Mouse (Mus musculus) lung, postnatal 0 days (tissue): Measurements from ENCODE around the gene Rpain. TPM values are rescaled to one million over a fixed set of nuclear protein-coding genes. Genes with fewer than 3 reads are reported as not detected.

Experiments used
- ATAC-seq: fragments of 200-750 bp; cut with Nextera tagmentation; 2 replicates; pipeline ENCODE4 v1.8.0; 2017; ENCODE audit warnings: moderate library complexity
- DNase-seq: peaks from one replicate; pipeline ENCODE4 v3.0.0-alpha.2; 2016; ENCODE audit warnings: low spot score
- H3K27ac ChIP-seq: fragments of 300-500 bp; sonication (generic); 2 replicates; pipeline ENCODE4 v1.5.1; 2014; ENCODE audit warnings: antibody characterized with exemption, mild to moderate bottlenecking, low read length, mixed read lengths
- H3K27me3 ChIP-seq: fragments of 300-500 bp; sonication (generic); replicated peaks from 2 replicates; pipeline ENCODE4 v1.6.1; 2014; ENCODE audit warnings: low read length, mixed read lengths; ENCODE audit not compliant: insufficient read depth
- H3K36me3 ChIP-seq: fragments of 300-500 bp; sonication (generic); 2 replicates; pipeline ENCODE4 v1.6.1; 2014; ENCODE audit warnings: low read length, mixed read lengths; ENCODE audit not compliant: insufficient read depth
- H3K4me1 ChIP-seq: fragments of 300-500 bp; sonication (generic); 2 replicates; pipeline ENCODE4 v1.6.1; 2014; ENCODE audit warnings: antibody characterized with exemption, low read depth, low read length, mixed read lengths; ENCODE audit not compliant: insufficient read depth
- H3K4me2 ChIP-seq: fragments of 300-500 bp; sonication (generic); replicated peaks from 2 replicates; pipeline ENCODE4 v1.6.1; 2014; ENCODE audit warnings: low read depth, mild to moderate bottlenecking, low read length, moderate library complexity, mixed read lengths
- H3K4me3 ChIP-seq: fragments of 300-500 bp; sonication (generic); 2 replicates; pipeline ENCODE4 v1.5.1; 2014; ENCODE audit warnings: low read depth, low read length
- H3K9ac ChIP-seq: fragments of 300-500 bp; sonication (generic); replicated peaks from 2 replicates; pipeline ENCODE4 v1.6.1; 2014; ENCODE audit warnings: low read depth, mild to moderate bottlenecking
- H3K9me3 ChIP-seq: fragments of 300-500 bp; sonication (generic); 2 replicates; pipeline ENCODE4 v1.6.1; 2016; ENCODE audit warnings: low read length, mixed read lengths
- CTCF ChIP-seq: IDR thresholded peaks from 2 replicates; pipeline ENCODE4 v1.5.1; 2016; ENCODE audit warnings: antibody characterized with exemption, mild to moderate bottlenecking
- EP300 ChIP-seq: IDR thresholded peaks from 2 replicates; pipeline ENCODE4 v1.6.1; 2016; ENCODE audit warnings: antibody characterized with exemption, mild to moderate bottlenecking, control low read depth
- WGBS: fragments of 180-500 bp; shearing (Covaris S2); extraction: QIAGEN DNeasy Blood & Tissue Kit; methylation state at CpG from one replicate; pipeline ENCODE4 v1.1.7; 2014; 5-methylcytosine and 5-hydroxymethylcytosine counted together
- polyA plus RNA-seq: library from polyadenylated mRNA; unstranded; fragments of >200 nt; fragmentation: Nextera tagmentation; extraction: Ambion mirVana; gene quantifications from 2 replicates; pipeline ENCODE4 v1.2.1, GENCODE M21; 2015

Gene Rpain
- 90.4 and 97.5 TPM in 2 replicates for polyA plus RNA-seq

- ATAC-seq, result peak; percentile 96
- TF ChIP-seq EP300 (no peak), CTCF (0 out of 2 replicates have a peak, but pooled peaks have one; percentile 1)
- Histone ChIP-seq H3K9me3 (no peaks in the 10 kb centered on the region), H3K4me1 (no peaks in the 10 kb centered on the region), H3K36me3 (peaks cover 22% of the 10 kb centered on the region; the same call in 1 of the 2 replicates), H3K4me2 (peak within 1 kb of the TSS; percentile 72), H3K27me3 (no peaks in the 10 kb centered on the region), H3K9ac (peak within 1 kb of the TSS; percentile 76), H3K4me3 (peak within 1 kb of the TSS; percentile 90), H3K27ac (peak within 1 kb of the TSS; percentile 87)
- DNase-seq, result peak; percentile 99
- under 1% methylated on average over 43 of the region's 43 CpGs for WGBS
These were observed at the start of gene Rpain, which contains the start of gene Nup88 for GRCm38 (mm10) chr11:70969821-70970559. Gene Rpain, plus strand, starts transcription at chr11:70970213. Gene Nup88, minus strand, starts transcription at chr11:70969973.

GRCm38 (mm10) chr11:70931461-70931860, 38.6 kb upstream of the Rpain start:
- Histone ChIP-seq H3K36me3 (peaks cover 22% of the 10 kb centered on the region; the same call in 1 of the 2 replicates), H3K4me2 (no peak overlapping the region), H3K27ac (no peak overlapping the region), H3K9me3 (no peaks in the 10 kb centered on the region), H3K27me3 (no peaks in the 10 kb centered on the region), H3K4me1 (no peaks in the 10 kb centered on the region), H3K9ac (no peak overlapping the region), H3K4me3 (no peak overlapping the region)
- ATAC-seq (no peak), DNase-seq (no peak)
- 87% methylated on average over 5 of the region's 5 CpGs for WGBS
- TF ChIP-seq CTCF (no peak), EP300 (no peak)

- Histone ChIP-seq H3K4me2 (no peak overlapping the region), H3K27ac (no peak overlapping the region), H3K27me3 (no peaks in the 10 kb centered on the region), H3K4me3 (no peak overlapping the region), H3K36me3 (peaks cover 35% of the 10 kb centered on the region), H3K9me3 (no peaks in the 10 kb centered on the region), H3K4me1 (no peaks in the 10 kb centered on the region), H3K9ac (no peak overlapping the region)
- no peak for TF ChIP-seq EP300
- TF ChIP-seq CTCF, result no peak
- WGBS, result 89% methylated on average over 7 of the region's 7 CpGs
- ATAC-seq (no peak), DNase-seq (no peak)
These were observed 34.7 kb upstream of the Rpain start for GRCm38 (mm10) chr11:70935316-70935715.

GRCm38 (mm10) chr11:70942596-70942995, 27.4 kb upstream of the Rpain start:
- Histone ChIP-seq H3K4me3 (no peak overlapping the region), H3K9me3 (no peaks in the 10 kb centered on the region), H3K27ac (no peak overlapping the region), H3K36me3 (peaks cover 32% of the 10 kb centered on the region), H3K4me2 (no peak overlapping the region), H3K4me1 (no peaks in the 10 kb centered on the region), H3K9ac (no peak overlapping the region), H3K27me3 (no peaks in the 10 kb centered on the region)
- DNase-seq (no peak), ATAC-seq (no peak; the same call in 1 of the 2 replicates)
- TF ChIP-seq EP300 (no peak), CTCF (peak; percentile 41)
- WGBS, result 78% methylated on average over 1 of the region's 1 CpGs

- TF ChIP-seq EP300 (no peak), CTCF (no peak)
- H3K9me3 ChIP-seq, result no peaks in the 10 kb centered on the region
- H3K4me2 ChIP-seq, result no peak overlapping the region
- H3K4me1 ChIP-seq, result no peaks in the 10 kb centered on the region
- peaks cover 31% of the 10 kb centered on the region for H3K36me3 ChIP-seq
- 87% methylated on average over 7 of the region's 7 CpGs for WGBS
- no peak overlapping the region for H3K27ac ChIP-seq
- ATAC-seq, result no peak
- H3K27me3 ChIP-seq, result no peaks in the 10 kb centered on the region
- no peak overlapping the region for H3K4me3 ChIP-seq
- no peak overlapping the region for H3K9ac ChIP-seq
- no peak for DNase-seq
These were observed 26.4 kb upstream of the Rpain start for GRCm38 (mm10) chr11:70943651-70944050.

GRCm38 (mm10) chr11:70944935-70945817, 24.8 kb upstream of the Rpain start:
- peaks cover 39% of the 10 kb centered on the region for H3K36me3 ChIP-seq
- H3K4me3 ChIP-seq, result no peak overlapping the region
- no peak for TF ChIP-seq EP300
- TF ChIP-seq CTCF, result no peak
- H3K27ac ChIP-seq, result no peak overlapping the region
- H3K27me3 ChIP-seq, result no peaks in the 10 kb centered on the region
- 84% methylated on average over 4 of the region's 4 CpGs for WGBS
- H3K9ac ChIP-seq, result no peak overlapping the region
- no peaks in the 10 kb centered on the region for H3K4me1 ChIP-seq
- ATAC-seq (no peak), DNase-seq (no peak)
- no peaks in the 10 kb centered on the region for H3K9me3 ChIP-seq
- no peak overlapping the region for H3K4me2 ChIP-seq
